In the genomic region with DNA sequence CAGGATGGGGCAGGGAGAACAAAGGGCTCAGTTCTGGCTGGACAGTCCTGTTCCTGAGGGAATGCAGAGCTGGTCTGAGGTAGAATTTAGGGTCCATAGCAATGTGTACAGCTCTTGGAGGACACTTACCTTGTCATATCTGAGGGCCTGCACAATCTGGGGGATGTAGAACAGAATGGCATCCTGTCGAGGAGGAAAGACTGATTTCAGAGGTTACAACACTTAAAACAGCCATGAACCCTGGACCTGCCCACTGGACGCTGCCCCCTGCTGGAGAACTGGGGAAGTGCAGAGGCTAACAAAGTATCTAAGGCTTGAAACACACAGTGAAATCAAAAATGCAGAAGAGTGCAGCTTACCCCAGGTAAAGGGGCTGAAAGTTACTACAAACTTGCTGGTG, we compare ENCODE assay signal across 10 mouse cellular contexts. TPM values are rescaled to one million over a fixed set of nuclear protein-coding genes. Genes with fewer than 3 reads are reported as not detected.
DNase-seq lines count a peak whose midpoint lies in the region; ATAC-seq and TF ChIP-seq lines count a peak whose summit lies in the region.
"Had no signal": no experiment of that assay in that cellular context is flagged by ENCODE, and none has a peak within 500 bp of the region (broad histone marks: within the 10 kb centered on the region; RNA-seq: fewer than 3 reads in every experiment).

No protein-coding gene starts in this region.

- H3K4me2 ChIP-seq in forebrain, embryonic 16.5 days (ENCODE audit: low read length) = no peak overlapping the region
- H3K4me2 ChIP-seq: embryonic facial prominence, embryonic 12.5 days; liver, embryonic 15.5 days had no signal

- WGBS in forebrain, embryonic 16.5 days = 2% methylated on average over 2 of the region's 2 CpGs

- ATAC-seq in forebrain, embryonic 16.5 days = peak; percentile 20

- no peak for TF ChIP-seq POLR2A in ES-Bruce4 (IDR thresholded peaks at IDR 0.05; ENCODE audit: insufficient read depth, low read length)
- no peak for TF ChIP-seq POLR2A in testis, adult 2 months (IDR thresholded peaks at IDR 0.05; ENCODE audit: control insufficient read depth, low read depth, low read length)

- H3K9me3 ChIP-seq in ES-Bruce4 (replicated peaks; ENCODE audit: control insufficient read depth, insufficient read depth, low read length, poor library complexity, severe bottlenecking) = no peaks in the 10 kb centered on the region
- H3K9me3 ChIP-seq in forebrain, embryonic 16.5 days (ENCODE audit: control insufficient read depth, low read length) = no peaks in the 10 kb centered on the region
- H3K9me3 ChIP-seq: embryonic facial prominence, embryonic 12.5 days; liver, embryonic 15.5 days had no signal

- peak; percentile 65 to 86 for DNase-seq in heart, postnatal 10 days
- DNase-seq in heart, postnatal 25 days (ENCODE audit: low spot score) = no peak
- DNase-seq in c-Kit-positive CD71-positive TER-119-positive erythroid progenitor cells, embryonic 14.5 days (ENCODE audit: low spot score) = peak; percentile 64
- peak; percentile 89 to 91 for DNase-seq in kidney, postnatal 4 days
- peak; percentile 80 for DNase-seq in mesoderm, embryonic 11.5 days (ENCODE audit: low read depth, low spot score)

- intact Hi-C loops in heart, postnatal 10 days (cut with DNase I) = loop anchor here (5.0 kb wide), 1 partner anchor 165 kb away; the partner anchor contains the start of gene 2610318N02Rik
- intact Hi-C loops in heart, postnatal 25 days (cut with DNase I) = no loop called here

- TF ChIP-seq CTCF in ES-Bruce4 (IDR thresholded peaks at IDR 0.05; ENCODE audit: low read depth, low read length) = peak; percentile 98
- TF ChIP-seq CTCF in testis, adult 2 months (IDR thresholded peaks at IDR 0.05; ENCODE audit: control insufficient read depth, insufficient read depth, insufficient replicate concordance, low read depth, low read length) = peak; percentile 89

- no peak for TF ChIP-seq EP300 in ES-Bruce4 (IDR thresholded peaks at IDR 0.05; ENCODE audit: insufficient read depth, low read depth, low read length)

- peaks cover 5% of the 10 kb centered on the region; the same call in 1 of the 2 replicates for H3K36me3 ChIP-seq in ES-Bruce4 (ENCODE audit: control insufficient read depth, insufficient read depth, low read length, poor library complexity, severe bottlenecking)
- H3K36me3 ChIP-seq in forebrain, embryonic 16.5 days (ENCODE audit: control insufficient read depth, insufficient read depth) = peaks cover 20% of the 10 kb centered on the region
- peaks cover 2% of the 10 kb centered on the region for H3K36me3 ChIP-seq in testis, adult 2 months (ENCODE audit: control insufficient read depth, insufficient read depth, low read length)

- H3K4me1 ChIP-seq in ES-Bruce4 (ENCODE audit: control insufficient read depth, insufficient read depth, low read length) = no peaks in the 10 kb centered on the region
- H3K4me1 ChIP-seq in forebrain, embryonic 16.5 days (replicated peaks; ENCODE audit: control insufficient read depth, insufficient read depth, low read length) = no peaks in the 10 kb centered on the region
- no peaks in the 10 kb centered on the region for H3K4me1 ChIP-seq in testis, adult 2 months (ENCODE audit: control insufficient read depth, insufficient read depth, low read length)
- H3K4me1 ChIP-seq: embryonic facial prominence, embryonic 12.5 days had no signal

- H3K4me3 ChIP-seq in ES-Bruce4 (ENCODE audit: low read depth, low read length) = no peak overlapping the region
- H3K4me3 ChIP-seq in forebrain, embryonic 16.5 days (replicated peaks; ENCODE audit: low read length) = no peak overlapping the region
- no peak overlapping the region for H3K4me3 ChIP-seq in testis, adult 2 months (ENCODE audit: control insufficient read depth, low read depth, low read length)
- H3K4me3 ChIP-seq: embryonic facial prominence, embryonic 12.5 days; liver, embryonic 15.5 days had no signal

- no peak overlapping the region for H3K27ac ChIP-seq in ES-Bruce4 (ENCODE audit: insufficient read depth, low read length)
- H3K27ac ChIP-seq in forebrain, embryonic 16.5 days (ENCODE audit: low read length) = no peak overlapping the region
- no peak overlapping the region for H3K27ac ChIP-seq in testis, adult 2 months (ENCODE audit: control insufficient read depth, insufficient read depth, low read depth, low read length)
- H3K27ac ChIP-seq: embryonic facial prominence, embryonic 12.5 days; liver, embryonic 15.5 days had no signal

- H3K27me3 ChIP-seq in ES-Bruce4 (ENCODE audit: control insufficient read depth, insufficient read depth, low read length, poor library complexity, severe bottlenecking) = no peaks in the 10 kb centered on the region
- no peaks in the 10 kb centered on the region for H3K27me3 ChIP-seq in forebrain, embryonic 16.5 days (replicated peaks; ENCODE audit: control insufficient read depth, insufficient read depth, low read length)
- H3K27me3 ChIP-seq in testis, adult 2 months (ENCODE audit: control insufficient read depth, insufficient read depth, low read length) = no peaks in the 10 kb centered on the region
- H3K27me3 ChIP-seq: embryonic facial prominence, embryonic 12.5 days; liver, embryonic 15.5 days had no signal

- no peak overlapping the region for H3K9ac ChIP-seq in ES-Bruce4 (ENCODE audit: low read depth, poor library complexity, severe bottlenecking)
- no peak overlapping the region for H3K9ac ChIP-seq in forebrain, embryonic 16.5 days (replicated peaks; ENCODE audit: low read depth, low read length)
- H3K9ac ChIP-seq: embryonic facial prominence, embryonic 12.5 days; liver, embryonic 15.5 days had no signal

RNA-seq across cellular contexts. Expression of gene Tmem191c, which starts 16.9 kb away (rescaled TPM):
- total RNA-seq in heart, postnatal 10 days (2021) = 1 to 10 TPM; 5.0 to 5.5 TPM
- 1 to 10 TPM; 2.0 to 2.7 TPM for total RNA-seq in heart, postnatal 25 days (2021)
- 9.6 and 10.5 TPM in 2 replicates for polyA plus RNA-seq in ES-Bruce4 (2011; ENCODE audit: insufficient read depth, insufficient read length, low read depth, missing spikeins)
- 23.0 and 43.0 TPM in 2 replicates for polyA plus RNA-seq in forebrain, embryonic 16.5 days (2015; fragmentation: Nextera tagmentation; extraction: Ambion mirVana)
- polyA plus RNA-seq in testis, adult 2 months (2012; rRNA removed) = 270 and 279 TPM in 2 replicates

RNA-seq across cellular contexts. Expression of gene Serpind1, which starts 38.4 kb away (rescaled TPM):
- 1 to 10 TPM; 2.8 to 3.0 TPM for total RNA-seq in heart, postnatal 10 days (2021)
- 1 to 10 TPM; 2.0 TPM for total RNA-seq in heart, postnatal 25 days (2021)
- not detected in 2 replicates for polyA plus RNA-seq in ES-Bruce4 (2011; ENCODE audit: insufficient read depth, insufficient read length, low read depth, missing spikeins)
- 1.4 and 2.1 TPM in 2 replicates for polyA plus RNA-seq in forebrain, embryonic 16.5 days (2015; fragmentation: Nextera tagmentation; extraction: Ambion mirVana)
- 0.10 TPM in 1 of 2 replicates, not detected in the other for polyA plus RNA-seq in testis, adult 2 months (2012; rRNA removed)

RNA-seq across cellular contexts. Expression of gene Hic2, which starts 59.4 kb away (rescaled TPM):
- total RNA-seq in heart, postnatal 10 days (2021) = 1 to 10 TPM; 3.7 to 4.1 TPM
- total RNA-seq in heart, postnatal 25 days (2021) = 1 to 10 TPM; 2.0 to 2.2 TPM
- polyA plus RNA-seq in ES-Bruce4 (2011; ENCODE audit: insufficient read depth, insufficient read length, low read depth, missing spikeins) = 40.9 and 43.5 TPM in 2 replicates
- 7.1 and 9.4 TPM in 2 replicates for polyA plus RNA-seq in forebrain, embryonic 16.5 days (2015; fragmentation: Nextera tagmentation; extraction: Ambion mirVana)
- 3.8 and 4.1 TPM in 2 replicates for polyA plus RNA-seq in testis, adult 2 months (2012; rRNA removed)
